Mouse (Mus musculus) liver, postnatal 0 days (tissue): ENCODE measurements at regions not wholly inside any gene's neighbourhood (a gene's known extent, or its start where the extent isn't known, plus 50 kb on each side); places are given as distances from the start of the nearest gene placed in this dataset.

Source experiments
- ATAC-seq: fragments of 200-750 bp; cut with Nextera tagmentation; 2 replicates; pipeline ENCODE4 v1.8.0; 2017; ENCODE audit warnings: mild to moderate bottlenecking, moderate library complexity
- DNase-seq: peaks from one replicate; pipeline ENCODE4 v3.0.0-alpha.2; 2016
- H3K27ac ChIP-seq: fragments of 300-500 bp; sonication (generic); 2 replicates; pipeline ENCODE4 v1.5.1; 2014; ENCODE audit warnings: antibody characterized with exemption, moderate library complexity, mild to moderate bottlenecking, low read depth
- H3K27me3 ChIP-seq: fragments of 300-500 bp; sonication (generic); 2 replicates; pipeline ENCODE4 v1.6.1; 2014; ENCODE audit warnings: low read length, control low read depth, mixed read lengths; ENCODE audit not compliant: insufficient read depth
- H3K36me3 ChIP-seq: fragments of 300-500 bp; sonication (generic); replicated peaks from 2 replicates; pipeline ENCODE4 v1.6.1; 2014; ENCODE audit warnings: mild to moderate bottlenecking, control low read depth, low read length, moderate library complexity, mixed read lengths; ENCODE audit not compliant: insufficient read depth
- H3K4me1 ChIP-seq: fragments of 300-500 bp; sonication (generic); 2 replicates; pipeline ENCODE4 v1.6.1; 2014; ENCODE audit warnings: antibody characterized with exemption, mild to moderate bottlenecking, control low read depth; ENCODE audit not compliant: insufficient read depth
- H3K4me2 ChIP-seq: fragments of 300-500 bp; sonication (generic); 2 replicates; pipeline ENCODE4 v1.6.1; 2014; ENCODE audit warnings: low read depth, mild to moderate bottlenecking, low read length, moderate library complexity, mixed read lengths
- H3K4me3 ChIP-seq: fragments of 300-500 bp; sonication (generic); 2 replicates; pipeline ENCODE4 v1.5.1; 2014; ENCODE audit warnings: low read depth, low read length
- H3K9ac ChIP-seq: fragments of 300-500 bp; sonication (generic); replicated peaks from 2 replicates; pipeline ENCODE4 v1.6.1; 2014; ENCODE audit warnings: mild to moderate bottlenecking, moderate library complexity
- H3K9me3 ChIP-seq: fragments of 300-500 bp; sonication (generic); 2 replicates; pipeline ENCODE4 v1.6.1; 2016; ENCODE audit warnings: mild to moderate bottlenecking, control low read depth, low read length, mixed read lengths
- CTCF ChIP-seq: sonication (generic); IDR thresholded peaks from 2 replicates; pipeline ENCODE4 v1.5.1; 2016; ENCODE audit warnings: antibody characterized with exemption, low read depth
- EP300 ChIP-seq: IDR thresholded peaks from 2 replicates; pipeline ENCODE4 v1.6.1; 2016; ENCODE audit warnings: antibody characterized with exemption, low read depth, mild to moderate bottlenecking
- WGBS: fragments of 180-500 bp; shearing (Covaris S2); extraction: QIAGEN DNeasy Blood & Tissue Kit; methylation state at CpG from one replicate; pipeline ENCODE4 v1.1.7; 2014; ENCODE audit not compliant: insufficient replicate concordance; 5-methylcytosine and 5-hydroxymethylcytosine counted together

DNA sequence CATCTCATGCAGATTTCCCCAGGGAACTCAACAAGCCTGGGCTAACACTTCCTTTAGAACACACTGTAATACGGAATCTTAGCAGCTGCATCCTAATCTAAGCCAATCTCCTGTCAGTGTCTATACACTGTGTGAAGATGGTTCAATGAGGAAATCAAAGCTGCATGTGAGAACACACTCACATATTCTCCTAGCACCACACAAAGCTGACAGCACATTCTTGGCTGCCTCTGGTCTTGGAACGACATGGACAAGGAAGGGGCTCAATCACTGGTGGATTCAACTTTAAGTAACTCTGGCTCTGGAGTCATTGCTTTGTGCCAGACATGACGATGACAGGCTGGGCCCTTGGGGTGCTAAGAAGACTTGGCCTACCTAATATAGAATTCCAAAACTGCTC is 96.2 kb downstream of the Qpct start:
- no peak for TF ChIP-seq EP300
- TF ChIP-seq CTCF, result no peak
- Histone ChIP-seq H3K9ac (no peak overlapping the region), H3K4me3 (no peak overlapping the region), H3K27ac (no peak overlapping the region), H3K4me1 (no peaks in the 10 kb centered on the region), H3K36me3 (no peaks in the 10 kb centered on the region), H3K4me2 (no peak overlapping the region), H3K9me3 (no peaks in the 10 kb centered on the region), H3K27me3 (no peaks in the 10 kb centered on the region)
- 74% methylated on average over 3 of the region's 3 CpGs for whole genome bisulfite sequencing
- DNase-seq, result no peak
- no peak for ATAC-seq

DNA sequence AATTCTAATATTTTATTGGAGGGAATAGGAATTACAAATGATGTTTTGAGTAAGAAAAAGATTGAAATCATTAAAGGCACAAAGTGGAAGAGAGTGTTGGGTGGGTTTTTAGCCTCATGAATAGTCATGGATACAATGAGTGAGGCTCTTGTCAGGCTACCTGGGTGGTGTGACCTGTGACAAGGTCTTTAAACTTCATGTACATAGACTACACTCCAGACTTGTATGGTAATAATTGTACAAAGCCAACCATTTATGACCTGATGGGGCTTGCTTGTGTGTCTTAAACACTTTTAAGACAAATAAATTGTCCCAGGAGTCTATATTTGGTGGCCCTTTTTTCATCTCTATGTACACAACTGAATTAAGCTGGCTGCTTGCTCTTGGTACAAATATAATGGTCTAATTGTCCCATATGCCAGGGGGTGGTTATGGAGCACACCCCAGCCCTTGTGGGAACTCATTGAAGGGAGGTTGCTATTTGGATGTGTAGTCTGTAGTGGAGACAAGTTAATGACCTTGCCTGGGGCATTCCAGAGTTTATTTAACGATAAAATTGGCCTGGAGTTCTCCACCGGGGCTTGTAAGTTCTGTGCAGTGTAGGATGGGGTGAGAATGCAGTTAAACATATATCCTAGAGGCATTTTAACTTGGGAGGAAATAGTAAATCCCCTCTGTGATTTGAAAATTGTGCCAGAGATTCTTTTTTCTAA is 93.4 kb downstream of the Qpct start:
- Histone ChIP-seq H3K4me1 (no peaks in the 10 kb centered on the region), H3K27me3 (no peaks in the 10 kb centered on the region), H3K36me3 (no peaks in the 10 kb centered on the region), H3K9ac (no peak overlapping the region), H3K4me3 (no peak overlapping the region), H3K27ac (no peak overlapping the region), H3K9me3 (no peaks in the 10 kb centered on the region), H3K4me2 (no peak overlapping the region)
- 84% methylated on average over 2 of the region's 2 CpGs for WGBS
- no peak for TF ChIP-seq EP300
- no peak for TF ChIP-seq CTCF
- DNase-seq, result no peak
- ATAC-seq, result no peak

DNA sequence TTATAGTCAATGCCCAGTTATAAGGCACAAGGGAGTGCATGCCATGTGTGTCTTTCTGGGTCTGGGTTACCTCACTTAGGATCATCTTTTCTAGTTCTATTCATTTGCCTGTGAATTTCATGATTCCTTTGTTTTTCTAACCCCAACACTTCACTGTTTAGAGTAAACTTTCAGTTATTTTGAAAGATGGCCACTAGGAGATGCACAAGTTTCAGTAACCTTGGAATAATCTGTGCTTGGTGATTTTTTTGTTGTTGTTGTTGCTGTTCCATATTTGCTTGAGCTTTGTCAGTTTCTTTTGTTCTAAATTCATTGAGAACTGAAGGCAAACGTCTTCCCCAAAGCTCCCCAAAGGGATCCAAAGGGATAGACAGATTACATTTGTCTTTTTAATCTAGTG is 91.3 kb downstream of the Qpct start:
- no peak for DNase-seq
- Histone ChIP-seq H3K27me3 (no peaks in the 10 kb centered on the region), H3K9me3 (no peaks in the 10 kb centered on the region), H3K4me2 (no peak overlapping the region), H3K27ac (no peak overlapping the region), H3K9ac (no peak overlapping the region), H3K4me1 (no peaks in the 10 kb centered on the region), H3K36me3 (no peaks in the 10 kb centered on the region), H3K4me3 (no peak overlapping the region)
- ATAC-seq, result no peak
- TF ChIP-seq EP300, result no peak
- TF ChIP-seq CTCF, result peak; percentile 22; the same call in 1 of the 2 replicates
- 23% methylated on average over 1 of the region's 1 CpGs for WGBS
